Mouse (Mus musculus) heart, embryonic 12.5 days (tissue): ENCODE measurements at regions not wholly inside any gene's neighbourhood (a gene's known extent, or its start where the extent isn't known, plus 50 kb on each side); places are given as distances from the start of the nearest gene placed in this dataset.

ENCODE experiments used
- ATAC-seq: fragments of 200-750 bp; cut with Nextera tagmentation; 2 replicates; pipeline ENCODE4 v1.8.0; 2017; ENCODE audit warnings: moderate TSS enrichment, moderate library complexity; ENCODE audit not compliant: insufficient number of reproducible peaks, low FRiP score
- H3K27ac ChIP-seq: fragments of 300-500 bp; sonication (generic); 2 replicates; pipeline ENCODE4 v1.5.1; 2016; ENCODE audit warnings: mild to moderate bottlenecking, moderate library complexity; ENCODE audit not compliant: poor library complexity, severe bottlenecking
- H3K27me3 ChIP-seq: fragments of 300-500 bp; sonication (generic); replicated peaks from 2 replicates; pipeline ENCODE4 v1.6.1; 2016; ENCODE audit warnings: mild to moderate bottlenecking, moderate library complexity
- H3K36me3 ChIP-seq: fragments of 300-500 bp; sonication (generic); 2 replicates; pipeline ENCODE4 v1.6.1; 2016; ENCODE audit warnings: mild to moderate bottlenecking, moderate library complexity
- H3K4me1 ChIP-seq: fragments of 300-500 bp; sonication (generic); replicated peaks from 2 replicates; pipeline ENCODE4 v1.6.1; 2016; ENCODE audit warnings: mild to moderate bottlenecking
- H3K4me2 ChIP-seq: fragments of 300-500 bp; sonication (generic); 2 replicates; pipeline ENCODE4 v1.6.1; 2016; ENCODE audit warnings: mild to moderate bottlenecking, moderate library complexity
- H3K4me3 ChIP-seq: fragments of 300-500 bp; sonication (generic); 2 replicates; pipeline ENCODE4 v1.5.1; 2016; ENCODE audit warnings: mild to moderate bottlenecking
- H3K9ac ChIP-seq: fragments of 300-500 bp; sonication (generic); 2 replicates; pipeline ENCODE4 v1.6.1; 2016; ENCODE audit warnings: mild to moderate bottlenecking, moderate library complexity
- H3K9me3 ChIP-seq: fragments of 300-500 bp; sonication (generic); replicated peaks from 2 replicates; pipeline ENCODE4 v1.6.1; 2016; ENCODE audit warnings: mild to moderate bottlenecking, moderate library complexity
- whole genome bisulfite sequencing: fragments of 180-500 bp; shearing (Covaris S2); methylation state at CpG from one replicate; pipeline ENCODE4 v1.1.7; 2016; 5-methylcytosine and 5-hydroxymethylcytosine counted together

GRCm38 (mm10) chr12:13744323-13744931 is 407.4 kb downstream of the Fam84a start:
- H3K27ac ChIP-seq, result no peak overlapping the region
- 66% methylated on average over 2 of the region's 2 CpGs for WGBS
- H3K4me1 ChIP-seq, result no peaks in the 10 kb centered on the region
- H3K36me3 ChIP-seq, result no peaks in the 10 kb centered on the region
- H3K4me3 ChIP-seq, result no peak overlapping the region
- no peak for ATAC-seq
- H3K4me2 ChIP-seq, result no peak overlapping the region
- H3K27me3 ChIP-seq, result no peaks in the 10 kb centered on the region
- H3K9me3 ChIP-seq, result no peaks in the 10 kb centered on the region
- no peak overlapping the region for H3K9ac ChIP-seq

GRCm38 (mm10) chr12:13729901-13730637 is 421.8 kb downstream of the Fam84a start:
- ATAC-seq, result no peak
- Histone ChIP-seq H3K9ac (no peak overlapping the region), H3K4me2 (no peak overlapping the region), H3K27ac (no peak overlapping the region), H3K4me1 (no peaks in the 10 kb centered on the region), H3K27me3 (no peaks in the 10 kb centered on the region), H3K4me3 (no peak overlapping the region), H3K36me3 (no peaks in the 10 kb centered on the region), H3K9me3 (no peaks in the 10 kb centered on the region)
- WGBS, result 71% methylated on average over 2 of the region's 2 CpGs

GRCm38 (mm10) chr12:13728986-13729385 is 422.9 kb downstream of the Fam84a start:
- H3K9me3 ChIP-seq, result no peaks in the 10 kb centered on the region
- no peaks in the 10 kb centered on the region for H3K4me1 ChIP-seq
- H3K9ac ChIP-seq, result no peak overlapping the region
- no peak overlapping the region for H3K4me3 ChIP-seq
- WGBS, result 81% methylated on average over 4 of the region's 4 CpGs
- H3K36me3 ChIP-seq, result no peaks in the 10 kb centered on the region
- H3K27ac ChIP-seq, result no peak overlapping the region
- no peaks in the 10 kb centered on the region for H3K27me3 ChIP-seq
- H3K4me2 ChIP-seq, result no peak overlapping the region
- no peak for ATAC-seq

GRCm38 (mm10) chr12:13724511-13724910 is 427.3 kb downstream of the Fam84a start:
- no peak overlapping the region for H3K27ac ChIP-seq
- WGBS, result 71% methylated on average over 2 of the region's 2 CpGs

GRCm38 (mm10) chr12:13709806-13710205 is 440.9 kb downstream of the Nbas start:
- Histone ChIP-seq H3K4me1 (no peaks in the 10 kb centered on the region), H3K9me3 (no peaks in the 10 kb centered on the region), H3K36me3 (no peaks in the 10 kb centered on the region), H3K4me3 (no peak overlapping the region), H3K27me3 (no peaks in the 10 kb centered on the region), H3K4me2 (no peak overlapping the region), H3K9ac (no peak overlapping the region), H3K27ac (no peak overlapping the region)
- WGBS, result 80% methylated on average over 3 of the region's 3 CpGs
- ATAC-seq, result no peak

More at GRCm38 (mm10) chr12:13724511-13724910, 427.3 kb downstream of the Fam84a start:
- H3K4me1 ChIP-seq, result no peaks in the 10 kb centered on the region
- no peaks in the 10 kb centered on the region for H3K36me3 ChIP-seq
- no peak overlapping the region for H3K9ac ChIP-seq
- no peak overlapping the region for H3K4me2 ChIP-seq
- H3K4me3 ChIP-seq, result no peak overlapping the region
- H3K27me3 ChIP-seq, result no peaks in the 10 kb centered on the region
- no peaks in the 10 kb centered on the region for H3K9me3 ChIP-seq
- ATAC-seq, result no peak

- Histone ChIP-seq H3K36me3 (no peaks in the 10 kb centered on the region), H3K4me2 (no peak overlapping the region), H3K9ac (no peak overlapping the region), H3K9me3 (no peaks in the 10 kb centered on the region), H3K4me3 (no peak overlapping the region), H3K27me3 (no peaks in the 10 kb centered on the region), H3K4me1 (no peaks in the 10 kb centered on the region), H3K27ac (no peak overlapping the region)
- no peak for ATAC-seq
- 68% methylated on average over 5 of the region's 5 CpGs for WGBS
These were observed 438.8 kb downstream of the Nbas start for GRCm38 (mm10) chr12:13707747-13708146.

- no peak for ATAC-seq
- Histone ChIP-seq H3K27me3 (no peaks in the 10 kb centered on the region), H3K4me1 (no peaks in the 10 kb centered on the region), H3K4me3 (no peak overlapping the region), H3K4me2 (no peak overlapping the region), H3K36me3 (no peaks in the 10 kb centered on the region), H3K9me3 (no peaks in the 10 kb centered on the region), H3K9ac (no peak overlapping the region), H3K27ac (no peak overlapping the region)
- 77% methylated on average over 4 of the region's 4 CpGs for WGBS
These were observed 437.6 kb downstream of the Nbas start for GRCm38 (mm10) chr12:13706510-13706909.

GRCm38 (mm10) chr12:13703604-13704003 is 434.7 kb downstream of the Nbas start:
- no peak for ATAC-seq
- no peak overlapping the region for H3K4me3 ChIP-seq
- H3K27ac ChIP-seq, result no peak overlapping the region
- WGBS, result 79% methylated on average over 3 of the region's 3 CpGs
- H3K27me3 ChIP-seq, result no peaks in the 10 kb centered on the region
- H3K4me2 ChIP-seq, result no peak overlapping the region
- no peaks in the 10 kb centered on the region for H3K9me3 ChIP-seq
- H3K36me3 ChIP-seq, result no peaks in the 10 kb centered on the region
- 0 out of 2 replicates have a peak, but pooled peaks cover 2% of the 10 kb centered on the region for H3K4me1 ChIP-seq
- no peak overlapping the region for H3K9ac ChIP-seq

- no peak overlapping the region for H3K27ac ChIP-seq
- 0 out of 2 replicates have a peak, but pooled peaks cover 3% of the 10 kb centered on the region for H3K4me1 ChIP-seq
- H3K9me3 ChIP-seq, result no peaks in the 10 kb centered on the region
- H3K36me3 ChIP-seq, result no peaks in the 10 kb centered on the region
- H3K9ac ChIP-seq, result no peak overlapping the region
- no peaks in the 10 kb centered on the region for H3K27me3 ChIP-seq
- WGBS, result 83% methylated on average over 2 of the region's 2 CpGs
- ATAC-seq, result no peak
- H3K4me3 ChIP-seq, result no peak overlapping the region
- H3K4me2 ChIP-seq, result no peak overlapping the region
These were observed 430.9 kb downstream of the Nbas start for GRCm38 (mm10) chr12:13699858-13700257.

GRCm38 (mm10) chr12:13698834-13699233 is 429.9 kb downstream of the Nbas start:
- H3K9ac ChIP-seq, result no peak overlapping the region
- 0 out of 2 replicates have a peak, but pooled peaks cover 3% of the 10 kb centered on the region for H3K4me1 ChIP-seq
- no peaks in the 10 kb centered on the region for H3K36me3 ChIP-seq
- 30% methylated on average over 4 of the region's 4 CpGs for WGBS
- ATAC-seq, result no peak
- no peaks in the 10 kb centered on the region for H3K27me3 ChIP-seq
- no peak overlapping the region for H3K4me3 ChIP-seq
- H3K27ac ChIP-seq, result no peak overlapping the region
- H3K9me3 ChIP-seq, result no peaks in the 10 kb centered on the region
- H3K4me2 ChIP-seq, result no peak overlapping the region

- H3K4me1 ChIP-seq, result peaks cover 20% of the 10 kb centered on the region
- no peak overlapping the region for H3K4me2 ChIP-seq
- no peak overlapping the region for H3K27ac ChIP-seq
- WGBS, result 81% methylated on average over 2 of the region's 2 CpGs
- H3K4me3 ChIP-seq, result no peak overlapping the region
- no peaks in the 10 kb centered on the region for H3K9me3 ChIP-seq
- no peaks in the 10 kb centered on the region for H3K36me3 ChIP-seq
- ATAC-seq, result no peak
- no peak overlapping the region for H3K9ac ChIP-seq
- no peaks in the 10 kb centered on the region for H3K27me3 ChIP-seq
These were observed 422.6 kb downstream of the Nbas start for GRCm38 (mm10) chr12:13691394-13692165.
